Mouse (Mus musculus) ovary, postnatal 36 days (tissue): ENCODE data around the gene Nt5dc3.
A peak's percentile ranks its signal among the peaks of the same experiment; 100 is the strongest.

ENCODE experiments used
- DNase-seq: peaks from one replicate; pipeline ENCODE4 v3.0.0; 2022; ENCODE audit warnings: low spot score, mixed read lengths

Gene Nt5dc3

DNA sequence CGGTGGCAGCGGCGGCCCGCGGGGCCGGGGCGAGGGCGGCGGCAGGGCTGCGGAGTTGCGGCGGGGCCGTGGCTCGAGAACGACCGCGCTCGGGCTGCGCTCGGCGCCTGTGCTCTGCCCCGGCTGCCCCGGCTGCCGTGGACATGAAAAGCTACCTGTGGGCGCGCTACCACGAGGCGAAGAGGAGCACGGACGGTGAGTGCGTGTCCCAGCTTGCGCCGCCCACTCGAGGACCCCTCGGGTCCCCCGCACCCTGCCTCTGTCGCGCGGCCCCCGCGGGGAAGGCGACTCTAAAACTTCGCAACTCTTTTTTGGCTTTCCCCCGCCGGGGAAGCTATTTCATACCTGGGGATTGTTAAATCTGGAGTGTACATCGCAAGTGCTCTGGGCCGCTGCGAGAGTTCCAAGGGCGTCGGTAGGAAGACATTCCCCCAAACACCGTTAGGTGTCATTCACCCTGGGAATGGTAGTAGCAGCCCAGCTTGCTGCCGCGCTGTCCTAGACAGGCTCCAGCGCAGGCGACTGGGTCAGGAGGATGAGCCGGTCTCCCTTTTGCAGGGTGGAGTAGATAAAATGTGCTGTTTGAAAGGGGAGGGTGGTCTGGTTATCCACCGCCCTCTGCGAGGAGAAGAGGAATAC lies 431 bp downstream of the Nt5dc3 start:
- DNase-seq, result peak; percentile 52

DNA sequence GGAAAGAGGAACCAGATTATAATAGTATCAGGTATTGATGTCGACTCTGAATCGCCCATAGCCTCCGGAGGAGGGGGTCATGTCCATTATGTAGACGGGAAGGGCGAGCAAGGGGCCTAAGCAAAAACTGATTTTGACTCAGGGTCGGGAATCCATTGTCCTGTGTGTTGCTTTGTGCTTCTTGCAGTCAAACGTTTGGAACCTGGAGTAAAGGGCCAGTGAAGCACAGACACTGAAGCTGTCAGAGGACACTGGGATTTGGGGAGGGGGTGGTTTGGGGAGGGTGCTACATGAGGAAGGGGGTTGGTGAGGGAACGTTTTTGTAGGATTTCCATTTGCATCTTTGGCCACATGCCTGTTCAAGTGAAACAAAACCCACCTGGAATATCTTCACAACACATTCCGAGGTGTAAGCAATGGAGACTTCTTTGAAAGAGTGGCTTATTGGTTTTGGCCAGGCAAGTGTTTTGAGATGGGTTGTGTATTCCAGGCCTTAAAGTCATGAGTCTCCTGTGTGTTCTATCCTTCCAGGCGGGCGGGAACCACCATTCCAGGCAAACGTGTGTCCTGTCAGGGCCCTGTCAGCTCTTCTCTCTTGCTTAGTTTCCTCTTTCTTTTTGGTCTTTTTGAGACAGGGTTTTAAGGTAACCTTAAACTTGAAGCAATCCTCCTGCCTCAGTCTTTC lies 1.2 kb downstream of the Nt5dc3 start:
- DNase-seq, result no peak

DNA sequence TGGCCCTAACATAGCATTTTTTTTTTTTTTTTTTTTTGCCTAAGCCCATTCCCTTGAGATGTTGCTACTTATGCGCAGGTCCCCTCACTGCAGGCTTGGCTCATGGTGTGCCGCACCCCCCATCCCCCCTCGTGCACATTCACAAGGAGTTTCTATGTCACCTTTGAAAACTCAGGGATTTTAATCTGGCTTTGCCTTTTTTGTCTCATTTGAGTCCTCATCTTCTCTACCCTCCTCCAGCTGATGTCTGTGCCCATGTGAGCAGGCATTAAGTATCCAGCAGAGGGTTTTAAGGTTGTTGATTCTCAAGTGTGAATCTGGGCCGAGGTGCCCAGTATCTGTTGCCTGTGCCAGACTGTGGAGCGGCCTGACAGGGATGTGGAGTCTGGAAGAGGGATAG lies 2.8 kb downstream of the Nt5dc3 start:
- no peak for DNase-seq

DNA sequence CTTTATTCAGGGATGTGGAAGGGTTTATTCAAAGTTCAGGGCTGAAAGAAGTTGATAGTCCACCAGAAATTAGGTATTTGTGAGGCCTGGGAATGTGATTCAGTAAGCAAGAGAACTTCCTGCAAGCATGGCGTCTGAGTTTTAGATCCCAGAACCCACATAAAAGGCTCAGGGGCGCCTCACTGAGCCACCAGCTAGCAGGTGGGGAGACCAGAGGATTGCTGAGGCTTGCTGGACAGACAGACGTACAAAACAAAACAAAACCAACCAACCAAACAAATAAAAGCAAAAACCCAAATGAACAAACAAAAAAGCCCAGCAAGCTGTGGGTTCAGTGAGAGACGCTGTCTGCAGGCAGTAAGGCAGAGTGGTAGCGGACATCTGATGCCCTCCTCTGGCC lies 3.9 kb downstream of the Nt5dc3 start:
- DNase-seq, result no peak

DNA sequence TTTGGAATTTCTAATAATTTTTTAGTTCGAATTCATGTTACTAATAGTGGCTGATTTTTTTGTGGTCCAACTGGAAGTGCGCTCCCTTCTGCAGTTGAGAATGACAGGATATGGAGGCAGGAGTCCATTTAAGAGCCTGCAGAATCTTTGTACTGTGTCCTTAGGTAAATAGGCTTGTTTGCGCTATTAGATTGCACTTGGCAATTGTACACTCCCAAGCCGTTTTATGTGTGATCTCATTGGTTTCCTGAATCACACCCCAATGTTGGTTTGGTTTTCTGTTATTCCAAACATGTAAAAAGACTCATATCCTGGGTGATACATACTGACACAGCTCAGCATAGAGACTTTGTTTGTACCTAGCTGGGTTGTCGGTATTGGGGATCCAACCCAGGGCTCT lies 4.8 kb downstream of the Nt5dc3 start:
- no peak for DNase-seq

DNA sequence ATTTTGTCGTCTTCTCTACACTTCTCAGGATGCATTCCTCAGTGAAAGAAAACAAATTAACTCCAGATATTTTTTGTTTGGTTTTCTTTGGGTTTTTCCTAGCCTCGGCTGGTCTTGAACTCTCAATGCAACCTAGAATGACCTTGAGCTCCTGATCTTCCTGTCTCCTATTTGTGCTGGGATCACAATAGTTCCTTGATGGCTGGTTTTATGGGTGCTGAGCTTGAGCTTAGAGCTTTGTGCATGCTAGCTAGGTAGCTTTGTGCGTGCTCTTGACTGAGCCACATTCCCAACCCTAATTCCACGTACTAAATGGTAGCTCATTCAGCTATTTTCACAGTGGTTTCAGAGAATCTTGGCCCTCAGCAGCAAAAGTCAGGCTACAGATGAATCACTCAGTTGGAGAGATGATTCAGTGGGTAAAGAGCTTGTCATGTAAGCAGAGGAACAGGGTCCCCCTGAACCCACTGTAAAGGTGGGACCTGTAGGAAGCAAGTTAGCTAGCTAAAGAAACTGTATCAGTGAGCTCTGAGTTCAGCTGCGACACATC lies 5.4 kb downstream of the Nt5dc3 start:
- no peak for DNase-seq

DNA sequence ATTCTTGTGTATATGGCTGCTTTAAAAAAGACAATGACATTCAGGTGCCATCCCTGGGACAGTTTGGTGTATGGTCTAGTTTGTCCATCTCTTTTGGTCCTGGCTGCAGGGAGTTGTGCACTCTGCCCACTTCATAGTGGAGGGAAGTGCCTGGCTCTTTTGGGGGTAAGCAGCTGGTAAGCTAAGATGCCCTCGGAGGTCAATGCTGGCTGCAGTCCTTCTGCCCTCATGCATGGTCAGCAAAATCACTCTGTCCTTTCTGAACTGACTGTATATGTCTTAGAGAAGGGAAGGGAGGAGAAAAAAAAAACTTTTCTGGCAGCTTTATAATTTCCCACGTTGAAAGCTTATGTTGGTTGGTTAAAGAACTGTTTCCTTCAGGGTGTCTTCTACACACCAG lies 6.6 kb downstream of the Nt5dc3 start:
- no peak for DNase-seq

DNA sequence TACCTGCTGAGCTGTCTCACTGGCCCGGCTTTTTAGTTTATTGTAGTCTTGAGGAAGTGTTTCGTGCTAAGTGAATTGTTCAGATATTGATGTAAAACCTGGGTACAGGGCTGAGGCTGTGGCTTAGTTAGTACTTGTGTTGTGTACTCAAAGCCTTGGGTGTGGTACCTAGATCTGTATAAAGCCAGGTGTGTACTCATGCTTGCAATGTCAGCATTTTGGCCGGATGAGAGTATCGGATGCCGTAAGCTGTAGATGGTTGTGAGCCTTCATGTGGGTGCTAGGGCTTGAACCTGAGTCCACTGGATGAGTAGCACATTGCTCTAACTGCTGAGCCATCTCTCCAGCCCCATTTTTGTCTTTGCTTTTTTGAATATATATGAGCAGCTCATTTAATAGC lies 7.3 kb downstream of the Nt5dc3 start:
- no peak for DNase-seq

DNA sequence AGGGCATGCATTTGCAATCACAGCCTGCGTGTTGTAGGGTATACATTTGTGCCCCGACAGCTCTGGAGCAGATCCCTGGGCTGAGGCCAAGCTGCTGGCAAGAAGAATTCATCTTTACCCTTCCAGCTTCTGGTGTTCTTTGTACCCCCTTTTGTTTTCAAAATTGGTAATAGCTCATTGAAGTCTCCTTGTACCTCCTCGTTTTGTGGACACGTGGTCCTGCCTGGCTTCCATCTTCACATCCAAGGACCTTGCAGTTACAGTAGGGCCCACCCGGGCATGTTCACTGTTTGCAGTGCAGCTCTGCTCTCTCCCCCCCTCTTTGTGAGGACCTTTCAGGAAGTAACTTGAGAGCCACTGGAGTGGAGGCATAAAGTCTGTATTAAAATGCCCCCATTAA lies 9.4 kb downstream of the Nt5dc3 start:
- no peak for DNase-seq

DNA sequence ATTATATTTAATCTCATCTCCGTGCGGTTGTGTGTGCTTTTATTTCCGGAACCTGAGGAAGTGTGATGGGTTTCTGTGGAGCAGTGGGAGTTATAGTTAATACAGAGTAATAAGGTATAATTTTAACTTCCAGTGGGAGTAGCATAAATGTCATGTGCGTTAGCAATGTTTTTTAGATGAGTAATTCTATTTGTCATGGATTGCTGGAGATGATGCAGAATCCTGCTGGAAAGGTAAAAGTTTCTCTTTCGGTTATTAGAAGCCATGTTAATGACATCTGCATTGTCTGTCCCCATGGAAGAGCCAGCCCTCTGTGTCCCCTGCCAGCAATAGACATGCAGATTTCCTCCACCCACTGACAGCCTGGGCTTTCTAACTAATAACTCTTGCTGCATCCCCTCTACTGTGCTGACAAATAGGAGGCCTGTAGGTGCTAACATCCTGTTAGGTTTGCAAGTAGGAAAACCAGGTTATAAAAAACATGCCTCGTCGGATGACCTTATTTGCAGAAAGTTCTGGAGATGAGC lies 10.4 kb downstream of the Nt5dc3 start:
- DNase-seq, result no peak

DNA sequence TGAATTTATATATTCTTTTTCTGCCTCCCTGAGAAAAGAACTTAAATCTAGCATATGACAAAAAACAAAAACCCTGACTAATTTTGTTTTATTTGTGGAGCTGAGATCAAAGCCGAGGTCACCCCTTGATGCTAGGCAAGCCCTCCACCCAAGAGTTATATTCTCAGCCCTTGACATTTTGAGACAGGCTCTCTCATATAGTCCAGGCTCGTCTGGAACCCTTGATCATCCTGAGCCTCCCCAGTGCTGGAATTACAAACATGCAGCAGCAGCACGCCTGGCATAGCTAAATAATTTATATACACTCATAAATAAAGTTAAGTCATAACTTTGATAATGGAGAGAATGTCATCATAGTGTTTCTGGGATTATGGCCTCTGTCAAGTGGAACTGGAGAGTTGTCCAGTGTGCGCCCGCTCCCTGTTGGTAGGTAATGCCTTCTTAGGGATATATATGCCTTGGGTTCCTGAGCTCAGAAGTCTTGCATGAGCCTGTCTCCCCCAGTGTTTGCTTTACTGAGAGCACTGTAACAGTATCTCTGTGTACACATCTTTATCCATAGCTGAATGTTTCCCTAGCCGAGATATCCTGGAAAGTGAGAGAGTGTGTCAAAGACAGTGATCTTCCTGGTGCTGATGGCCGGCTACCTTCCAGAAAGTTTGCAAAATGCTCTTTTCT lies 12.8 kb downstream of the Nt5dc3 start:
- no peak for DNase-seq

DNA sequence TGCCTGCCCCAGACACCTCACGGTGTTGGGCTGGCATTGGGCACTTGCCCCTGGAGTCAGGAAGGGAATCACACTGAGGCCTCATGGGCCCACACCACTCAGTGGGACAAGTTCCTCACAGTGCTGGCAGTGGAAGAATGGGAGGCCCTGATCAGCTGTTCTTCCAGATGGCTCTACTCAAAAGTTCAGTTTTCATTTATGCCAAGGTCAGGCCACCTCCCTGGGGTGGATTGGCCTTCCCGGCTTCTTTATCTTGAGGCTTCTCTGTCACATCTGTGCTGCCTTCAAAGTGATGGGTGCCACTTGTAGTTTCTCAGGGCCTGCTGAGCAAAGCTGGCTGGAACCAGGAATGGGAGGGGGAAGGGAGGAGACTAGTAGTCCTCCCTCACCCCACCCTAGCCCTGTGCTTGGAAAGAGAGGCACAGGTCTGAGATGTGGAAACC lies 14.7 kb downstream of the Nt5dc3 start:
- peak; percentile 26 for DNase-seq

DNA sequence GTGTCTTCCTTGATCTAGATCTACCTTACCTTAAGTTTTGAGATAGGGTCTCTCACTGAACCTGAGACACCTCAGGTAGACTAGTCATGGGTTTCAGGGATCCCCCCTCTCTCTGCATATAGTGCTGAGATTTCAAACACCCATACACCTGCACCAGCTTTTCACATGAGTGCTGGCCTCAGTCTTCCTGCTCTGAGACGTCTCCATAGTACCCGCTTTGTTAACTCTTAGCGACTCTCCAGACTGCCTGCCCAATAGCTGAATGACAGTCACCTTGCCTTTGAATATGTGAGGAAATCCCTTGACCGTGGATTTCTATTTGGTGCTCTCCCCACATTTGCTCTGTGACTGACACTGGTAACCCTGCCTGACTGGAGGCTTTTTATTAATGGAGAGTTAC lies 15.4 kb downstream of the Nt5dc3 start:
- no peak for DNase-seq

DNA sequence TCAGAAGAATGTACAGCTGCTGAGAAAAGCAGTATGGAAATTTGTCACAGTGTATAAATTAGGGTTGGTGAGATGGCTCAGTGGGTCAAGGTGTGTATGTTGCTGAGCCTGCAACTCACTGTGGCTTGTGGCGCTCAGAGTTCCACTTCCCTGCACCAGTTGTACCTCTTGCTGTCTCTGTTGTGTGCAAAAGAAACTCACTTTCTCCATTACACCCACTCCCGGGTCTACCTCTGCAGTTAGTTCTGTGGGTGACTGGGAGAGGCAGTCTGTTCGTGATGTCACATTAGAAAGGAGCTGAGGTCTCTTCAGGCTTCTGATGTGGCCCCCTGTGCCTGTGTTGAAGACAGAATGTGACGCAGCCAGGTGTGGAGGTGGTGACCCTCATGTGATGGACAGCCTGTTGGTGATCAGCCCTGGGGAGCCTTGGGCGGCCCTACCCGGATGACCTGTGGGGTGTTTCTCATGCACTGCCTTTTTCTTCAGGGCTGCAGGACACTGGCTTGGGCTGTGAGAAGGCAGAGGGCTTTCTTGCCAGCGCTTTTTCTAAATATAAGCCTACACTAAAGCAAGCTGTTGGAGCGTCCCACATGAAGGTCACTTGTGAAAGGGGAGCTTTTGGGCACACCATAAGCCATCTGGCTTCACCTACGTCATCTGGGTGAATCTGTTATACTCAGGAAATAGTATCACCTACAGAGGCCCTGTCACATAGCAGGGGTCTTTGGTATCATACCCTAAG lies 16.2 kb downstream of the Nt5dc3 start:
- DNase-seq, result no peak

DNA sequence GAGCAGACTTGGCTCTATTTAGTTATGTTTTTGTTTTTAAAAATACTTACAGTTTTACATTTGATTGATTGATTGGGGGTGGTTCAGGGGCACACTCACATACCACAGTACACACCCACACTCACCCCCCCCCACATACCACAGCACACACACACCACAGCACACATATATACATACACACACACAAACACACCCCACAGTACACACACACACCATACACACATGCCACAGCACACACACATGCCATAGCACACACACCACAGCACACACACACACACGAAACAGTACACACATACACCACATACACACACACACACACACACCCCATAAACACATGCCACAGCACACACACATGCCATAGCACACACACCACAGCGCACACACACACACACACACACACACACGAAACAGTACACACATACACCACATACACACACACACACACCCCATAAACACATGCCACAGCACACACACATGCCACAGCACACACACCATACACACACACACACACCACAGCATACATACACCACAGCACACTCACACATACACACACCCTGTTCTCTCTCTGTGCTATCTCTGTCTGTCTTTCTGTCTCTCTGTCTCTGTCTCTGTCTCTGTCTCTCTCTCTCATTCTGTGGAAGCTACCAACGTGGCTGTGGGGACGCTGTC lies 17.4 kb downstream of the Nt5dc3 start:
- DNase-seq, result no peak

DNA sequence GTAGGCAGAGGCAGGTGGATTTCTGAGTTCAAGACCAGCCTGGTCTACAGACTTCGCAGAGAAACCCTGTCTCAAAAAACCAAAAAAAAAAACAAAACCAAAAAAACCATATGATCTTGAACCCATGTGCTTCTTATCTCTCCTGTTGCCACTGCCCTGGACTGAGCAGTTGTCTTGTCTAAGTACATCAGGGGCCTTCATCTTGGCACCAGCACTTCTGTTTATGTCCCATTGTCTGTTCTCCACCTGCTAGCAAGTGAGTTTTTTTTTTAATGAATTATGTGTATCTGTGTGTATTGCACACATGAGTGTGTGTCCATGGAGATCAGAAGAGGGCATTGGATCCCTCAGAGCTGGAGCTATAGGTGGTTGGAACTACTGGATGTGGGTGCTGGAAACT lies 28.6 kb downstream of the Nt5dc3 start:
- DNase-seq, result no peak

DNA sequence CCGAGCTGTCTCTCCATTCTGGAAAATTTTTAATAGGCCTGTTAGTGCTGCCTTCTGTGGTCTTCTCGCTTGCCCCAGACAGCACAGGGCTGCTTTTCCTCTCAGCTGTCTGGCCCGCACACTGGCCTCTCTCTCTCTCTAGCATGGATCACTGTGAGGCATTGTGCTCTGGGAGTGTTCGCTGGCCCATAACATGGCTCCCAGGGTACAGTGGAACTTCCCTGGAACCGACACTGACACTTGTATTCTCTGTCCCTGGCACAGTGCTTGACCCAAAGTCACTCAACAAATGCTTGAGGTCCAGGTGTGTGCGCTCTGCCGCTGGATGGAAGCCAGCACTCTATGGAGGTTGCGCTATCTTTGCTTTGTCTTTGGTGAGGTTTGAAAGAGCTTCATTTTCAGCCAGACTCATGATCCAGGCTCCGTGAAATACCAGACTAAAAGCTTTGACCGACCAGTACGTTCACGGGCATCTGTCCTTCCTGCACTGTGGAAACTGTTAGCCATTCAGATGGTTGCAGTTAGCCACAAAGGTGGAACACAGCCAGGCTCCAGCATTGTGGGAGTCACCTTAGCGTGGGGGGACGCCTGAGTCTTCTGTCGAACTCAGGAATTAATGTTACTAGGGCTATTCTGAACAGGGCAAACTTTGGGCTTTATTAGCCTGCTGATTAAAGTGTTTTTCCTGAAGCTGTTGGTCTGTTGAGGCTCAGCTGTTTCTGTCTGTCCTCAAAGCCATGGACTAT lies 29.4 kb downstream of the Nt5dc3 start:
- DNase-seq, result no peak

DNA sequence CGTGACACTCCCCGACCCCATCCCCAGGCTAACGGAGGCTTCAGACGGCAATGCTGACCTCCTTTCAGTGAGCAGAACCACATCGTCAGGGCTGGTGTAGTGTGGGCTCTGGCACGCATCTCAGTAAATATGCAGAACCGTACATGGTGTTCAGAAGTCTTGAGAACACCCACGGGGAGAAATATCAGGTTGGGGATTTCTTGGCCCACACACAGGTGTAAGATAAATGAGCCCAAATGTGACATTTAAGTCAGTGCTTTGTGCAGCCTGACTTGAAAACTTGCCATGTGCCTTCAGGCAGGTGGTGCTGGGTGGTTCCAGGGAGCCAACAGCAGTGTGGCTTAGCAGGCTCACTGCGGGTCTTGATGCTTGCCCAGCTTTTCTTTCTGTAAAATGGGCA lies 31.2 kb downstream of the Nt5dc3 start:
- no peak for DNase-seq

DNA sequence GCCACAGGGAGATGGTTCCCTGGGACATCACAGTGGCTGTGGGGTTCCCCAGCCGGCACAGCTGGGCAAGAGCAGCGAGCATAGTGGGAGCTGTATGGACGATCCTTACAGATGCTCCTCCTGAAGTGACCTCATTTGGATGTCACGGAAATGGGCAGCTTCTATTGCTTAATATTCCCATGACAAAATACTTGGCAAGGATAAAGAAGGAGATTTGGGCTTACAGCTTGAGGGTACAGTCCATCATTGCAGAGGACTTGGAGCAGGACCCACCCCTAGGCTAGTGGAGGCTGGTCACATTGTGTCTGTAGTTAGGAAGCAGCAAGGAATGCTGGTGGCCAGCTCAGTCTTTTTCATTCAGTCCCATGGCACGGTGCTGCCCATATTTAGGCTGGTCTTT lies 31.8 kb downstream of the Nt5dc3 start:
- DNase-seq, result no peak

DNA sequence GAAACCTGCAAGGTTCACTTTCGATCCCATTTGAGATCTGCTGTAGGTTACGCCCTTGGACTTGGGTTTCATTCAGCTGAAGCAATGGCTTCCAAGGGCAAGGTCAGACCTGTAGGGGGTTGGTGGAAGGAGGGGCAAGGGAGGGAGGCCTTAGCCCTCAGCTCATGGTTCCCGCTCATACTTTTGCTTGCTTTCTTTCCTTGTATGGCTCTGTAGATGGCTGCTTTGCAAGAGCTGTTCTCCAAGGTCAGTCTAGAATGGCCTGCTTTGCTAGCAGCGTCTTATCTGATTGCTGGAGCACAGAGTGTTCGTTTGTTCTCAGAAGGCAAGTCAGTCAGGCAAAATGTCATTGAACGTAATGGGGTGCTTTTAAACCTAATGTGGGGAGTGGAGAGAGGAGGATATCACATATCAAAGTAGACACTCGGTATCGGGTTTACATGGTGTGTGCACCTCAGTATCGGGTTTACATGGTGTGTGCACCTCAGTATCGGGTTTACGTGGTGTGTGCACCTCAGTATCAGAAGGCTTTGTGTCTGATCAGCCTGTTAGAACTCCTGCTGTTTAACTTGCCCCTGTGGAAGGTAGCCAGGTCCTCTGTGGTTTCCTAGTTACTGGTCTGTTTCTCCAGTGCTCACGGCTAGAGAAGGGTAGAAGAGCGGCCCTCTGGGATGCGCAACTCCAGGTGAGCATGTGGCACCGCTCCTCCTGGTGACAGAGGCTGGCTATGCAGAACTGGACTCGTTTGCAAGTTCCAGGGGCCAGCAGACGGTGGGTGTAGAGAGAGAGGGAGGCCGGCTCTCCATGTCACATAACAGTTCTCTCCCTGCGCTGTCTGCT lies 35.7 kb downstream of the Nt5dc3 start:
- peak; percentile 42 for DNase-seq
